Mouse (Mus musculus) embryonic facial prominence, embryonic 14.5 days (tissue): Measurements from ENCODE around the gene Adra2c. TPM values are rescaled to one million over a fixed set of nuclear protein-coding genes. Genes with fewer than 3 reads are reported as not detected.

ENCODE experiments used
- ATAC-seq: fragments of 200-750 bp; cut with Nextera tagmentation; 2 replicates; pipeline ENCODE4 v1.8.0; 2017; ENCODE audit warnings: low read depth, moderate number of reproducible peaks, moderate TSS enrichment
- DNase-seq: peaks from one replicate; pipeline ENCODE4 v3.0.0-alpha.2; 2015; ENCODE audit warnings: low spot score
- H3K27ac ChIP-seq: fragments of 300-500 bp; sonication (generic); replicated peaks from 2 replicates; pipeline ENCODE4 v1.5.1; 2014; ENCODE audit warnings: low read depth, mild to moderate bottlenecking, low read length, moderate library complexity
- H3K27me3 ChIP-seq: fragments of 300-500 bp; sonication (generic); replicated peaks from 2 replicates; pipeline ENCODE4 v1.6.1; 2014; ENCODE audit warnings: low read length; ENCODE audit not compliant: control insufficient read depth, insufficient read depth
- H3K36me3 ChIP-seq: fragments of 300-500 bp; sonication (generic); 2 replicates; pipeline ENCODE4 v1.6.1; 2014; ENCODE audit warnings: low read length, mixed read lengths; ENCODE audit not compliant: control insufficient read depth, insufficient read depth
- H3K4me1 ChIP-seq: fragments of 300-500 bp; sonication (generic); 2 replicates; pipeline ENCODE4 v1.6.1; 2014; ENCODE audit warnings: antibody characterized with exemption, low read length; ENCODE audit not compliant: control insufficient read depth, insufficient read depth
- H3K4me2 ChIP-seq: fragments of 300-500 bp; sonication (generic); 2 replicates; pipeline ENCODE4 v1.6.1; 2014; ENCODE audit warnings: low read depth, mild to moderate bottlenecking, low read length, moderate library complexity, mixed read lengths
- H3K4me3 ChIP-seq: fragments of 300-500 bp; sonication (generic); 2 replicates; pipeline ENCODE4 v1.5.1; 2014; ENCODE audit warnings: low read depth, mild to moderate bottlenecking, low read length
- H3K9ac ChIP-seq: fragments of 300-500 bp; sonication (generic); 2 replicates; pipeline ENCODE4 v1.6.1; 2014; ENCODE audit warnings: low read depth, mild to moderate bottlenecking, low read length, moderate library complexity, mixed read lengths
- H3K9me3 ChIP-seq: fragments of 300-500 bp; sonication (generic); 2 replicates; pipeline ENCODE4 v1.6.1; 2016; ENCODE audit warnings: low read length; ENCODE audit not compliant: control insufficient read depth
- WGBS: fragments of 180-500 bp; shearing (Covaris S2); extraction: QIAGEN DNeasy Blood & Tissue Kit; methylation state at CpG from one replicate; pipeline ENCODE4 v1.1.7; 2014; 5-methylcytosine and 5-hydroxymethylcytosine counted together
- polyA plus RNA-seq: library from polyadenylated mRNA; unstranded; fragments of >200 nt; fragmentation: Nextera tagmentation; extraction: Ambion mirVana; gene quantifications from 2 replicates; pipeline ENCODE4 v1.2.1, GENCODE M21; 2014

The Adra2c gene
- 0.31 and 0.53 TPM in 2 replicates for polyA plus RNA-seq

DNA sequence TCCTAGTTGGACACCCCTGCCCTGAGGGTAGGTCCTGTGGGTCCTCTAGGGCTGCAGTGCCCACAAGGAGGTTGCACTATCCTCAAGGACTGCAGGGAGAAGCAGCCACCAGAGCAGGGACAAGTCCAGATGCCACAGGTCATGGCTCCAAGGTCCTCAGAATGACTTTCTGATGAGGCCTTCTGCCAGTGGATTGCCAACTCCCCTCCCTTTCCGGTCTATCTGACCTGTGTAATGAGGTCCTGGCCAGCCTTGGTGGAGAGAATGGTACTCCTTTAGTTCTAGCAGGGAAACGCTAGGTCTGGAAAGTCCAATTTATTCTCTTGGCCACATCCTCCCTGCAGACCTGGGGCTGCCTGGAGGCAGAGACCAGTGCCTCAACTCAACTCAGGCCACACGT, at the start of gene Adra2c:
Adra2c (plus strand) TSS at position 301 of the 400 bp plus-strand sequence.
- no peaks in the 10 kb centered on the region for H3K36me3 ChIP-seq
- peak within 1 kb of the TSS; percentile 90 for H3K4me2 ChIP-seq
- 0 out of 2 replicates have a peak, but pooled peaks cover 5% of the 10 kb centered on the region for H3K4me1 ChIP-seq
- no peak for DNase-seq
- ATAC-seq = no peak
- H3K9ac ChIP-seq = peak within 1 kb of the TSS; percentile 45
- peak within 1 kb of the TSS; percentile 54 for H3K4me3 ChIP-seq
- no peaks in the 10 kb centered on the region for H3K9me3 ChIP-seq
- peaks cover 81% of the 10 kb centered on the region for H3K27me3 ChIP-seq
- no peak within 1 kb of the TSS for H3K27ac ChIP-seq
- WGBS = 33% methylated on average over 3 of the region's 3 CpGs

DNA sequence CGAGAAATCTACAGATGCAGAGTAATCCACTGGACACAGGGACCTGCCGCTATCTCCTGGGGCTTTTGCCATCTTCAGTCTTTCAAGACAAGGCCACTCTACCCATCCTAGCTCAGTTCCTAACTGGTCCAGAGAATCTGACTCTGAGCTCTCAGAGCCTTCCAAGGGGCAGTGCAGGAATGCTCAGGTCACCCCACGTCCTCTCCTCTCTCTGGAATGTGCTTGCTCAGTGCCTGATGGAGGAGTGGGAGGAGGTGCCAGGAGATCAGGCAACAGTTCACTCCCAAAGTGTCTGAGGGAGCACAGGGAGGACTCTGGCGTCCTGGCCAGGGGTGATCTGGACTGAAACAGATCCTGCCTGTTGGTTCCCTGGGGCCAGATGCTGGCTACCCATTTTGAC, 45.0 kb upstream of the Adra2c start:
- ATAC-seq (no peak), DNase-seq (no peak)
- WGBS = 60% methylated on average over 4 of the region's 4 CpGs

DNA sequence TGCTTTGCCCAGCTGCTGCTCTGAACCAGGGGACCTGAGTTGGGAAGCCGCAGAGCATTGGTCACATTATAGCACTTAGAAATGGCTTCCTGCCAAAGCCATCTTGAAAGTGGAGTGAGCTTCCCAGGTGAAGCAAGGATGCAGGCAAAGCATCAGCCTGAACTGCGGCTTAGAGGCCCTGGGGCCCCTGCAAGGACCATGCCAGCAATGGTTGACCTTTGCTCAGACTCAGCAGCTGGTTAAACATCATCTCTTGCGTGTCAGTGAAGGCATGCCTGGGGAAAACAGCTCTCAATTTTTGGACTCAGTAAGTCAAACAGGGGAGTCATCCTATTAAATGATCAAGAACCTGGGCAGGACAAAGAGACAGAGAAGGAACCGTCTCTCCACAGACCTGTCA, 40.4 kb upstream of the Adra2c start:
- Histone ChIP-seq H3K4me3 (no peak overlapping the region), H3K36me3 (no peaks in the 10 kb centered on the region), H3K27me3 (no peaks in the 10 kb centered on the region), H3K9ac (no peak overlapping the region), H3K4me1 (no peaks in the 10 kb centered on the region), H3K4me2 (no peak overlapping the region), H3K9me3 (peaks cover 12% of the 10 kb centered on the region; the same call in 1 of the 2 replicates), H3K27ac (no peak overlapping the region)
- DNase-seq (no peak), ATAC-seq (no peak)
- whole genome bisulfite sequencing = 76% methylated on average over 4 of the region's 4 CpGs

More for the DNA sequence above, 45.0 kb upstream of the Adra2c start:
- H3K36me3 ChIP-seq = no peaks in the 10 kb centered on the region
- H3K4me3 ChIP-seq = no peak overlapping the region
- H3K4me1 ChIP-seq = no peaks in the 10 kb centered on the region
- no peak overlapping the region for H3K27ac ChIP-seq
- H3K4me2 ChIP-seq = no peak overlapping the region
- H3K27me3 ChIP-seq = no peaks in the 10 kb centered on the region
- no peaks in the 10 kb centered on the region for H3K9me3 ChIP-seq
- no peak overlapping the region for H3K9ac ChIP-seq

DNA sequence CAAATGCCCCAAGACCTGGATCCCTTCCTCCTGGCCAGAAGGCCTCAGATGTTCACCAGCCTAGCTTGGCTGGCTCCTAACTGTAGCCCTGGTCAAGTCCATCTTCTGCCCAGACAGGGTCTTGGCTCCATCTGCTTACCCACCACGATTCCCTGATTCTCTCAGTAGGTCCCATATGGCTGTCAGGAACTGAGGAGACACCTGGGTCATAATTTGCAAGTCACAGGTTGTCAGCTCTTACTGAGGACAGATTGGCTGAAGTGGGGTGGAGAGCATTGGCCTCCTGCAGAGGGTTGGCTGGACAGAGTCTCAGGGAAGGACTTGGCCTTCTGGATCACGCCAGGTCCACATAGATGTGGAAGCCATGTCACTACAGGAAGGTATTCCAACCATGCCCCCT, 39.5 kb upstream of the Adra2c start:
- Histone ChIP-seq H3K4me2 (no peak overlapping the region), H3K4me3 (no peak overlapping the region), H3K9me3 (peaks cover 12% of the 10 kb centered on the region; the same call in 1 of the 2 replicates), H3K36me3 (no peaks in the 10 kb centered on the region), H3K27me3 (no peaks in the 10 kb centered on the region), H3K9ac (no peak overlapping the region), H3K4me1 (no peaks in the 10 kb centered on the region), H3K27ac (no peak overlapping the region)
- DNase-seq = no peak
- whole genome bisulfite sequencing = 80% methylated on average over 2 of the region's 2 CpGs
- no peak for ATAC-seq

DNA sequence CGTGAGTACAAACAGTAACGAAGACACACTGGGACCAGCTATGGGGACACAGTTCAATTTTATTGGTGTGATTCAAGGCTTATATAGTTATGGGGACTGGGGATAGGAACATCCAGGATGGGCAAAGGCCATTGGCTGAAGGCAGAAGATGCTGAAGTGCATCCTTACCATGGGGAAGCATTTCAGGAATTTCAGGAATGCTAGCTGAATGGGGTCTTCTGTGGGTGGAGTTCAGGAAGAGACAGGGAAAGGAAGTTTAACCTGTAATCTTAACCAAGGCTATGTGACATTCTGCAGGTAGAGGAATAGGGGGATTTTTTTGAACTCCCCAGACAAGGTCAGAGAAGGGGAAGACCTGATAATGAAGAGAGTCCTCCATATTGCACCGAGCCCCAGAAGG, 36.6 kb upstream of the Adra2c start:
- WGBS = 77% methylated on average over 3 of the region's 3 CpGs
- Histone ChIP-seq H3K9me3 (peaks cover 12% of the 10 kb centered on the region; the same call in 1 of the 2 replicates), H3K4me2 (no peak overlapping the region), H3K27me3 (no peaks in the 10 kb centered on the region), H3K9ac (no peak overlapping the region), H3K4me1 (no peaks in the 10 kb centered on the region), H3K36me3 (no peaks in the 10 kb centered on the region), H3K4me3 (no peak overlapping the region), H3K27ac (no peak overlapping the region)
- no peak for DNase-seq
- ATAC-seq = no peak

DNA sequence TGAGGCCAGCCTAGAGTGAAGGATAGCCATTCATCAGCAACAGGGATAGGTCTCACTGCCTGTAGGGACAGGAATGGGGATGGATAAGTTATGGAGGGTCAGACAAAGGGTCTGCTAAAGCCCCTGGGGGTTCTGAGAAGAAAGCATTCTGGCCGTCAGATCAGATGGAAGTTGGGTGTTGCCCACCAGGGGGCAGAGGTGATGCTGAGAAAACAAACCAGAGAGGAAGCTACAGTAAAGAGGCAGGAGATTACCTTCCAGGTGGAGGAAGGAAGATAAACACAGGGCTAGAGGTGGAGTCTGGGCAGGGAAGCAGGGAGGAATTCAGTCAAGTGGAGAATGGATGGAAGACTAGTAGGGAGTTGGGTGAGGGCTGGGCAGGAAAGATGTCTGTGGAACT, 33.9 kb upstream of the Adra2c start:
- Histone ChIP-seq H3K9ac (no peak overlapping the region), H3K27ac (no peak overlapping the region), H3K4me2 (no peak overlapping the region), H3K27me3 (no peaks in the 10 kb centered on the region), H3K9me3 (peaks cover 12% of the 10 kb centered on the region; the same call in 1 of the 2 replicates), H3K36me3 (no peaks in the 10 kb centered on the region), H3K4me3 (no peak overlapping the region), H3K4me1 (no peaks in the 10 kb centered on the region)
- DNase-seq (no peak), ATAC-seq (no peak)
- WGBS = 15% methylated on average over 1 of the region's 1 CpGs

DNA sequence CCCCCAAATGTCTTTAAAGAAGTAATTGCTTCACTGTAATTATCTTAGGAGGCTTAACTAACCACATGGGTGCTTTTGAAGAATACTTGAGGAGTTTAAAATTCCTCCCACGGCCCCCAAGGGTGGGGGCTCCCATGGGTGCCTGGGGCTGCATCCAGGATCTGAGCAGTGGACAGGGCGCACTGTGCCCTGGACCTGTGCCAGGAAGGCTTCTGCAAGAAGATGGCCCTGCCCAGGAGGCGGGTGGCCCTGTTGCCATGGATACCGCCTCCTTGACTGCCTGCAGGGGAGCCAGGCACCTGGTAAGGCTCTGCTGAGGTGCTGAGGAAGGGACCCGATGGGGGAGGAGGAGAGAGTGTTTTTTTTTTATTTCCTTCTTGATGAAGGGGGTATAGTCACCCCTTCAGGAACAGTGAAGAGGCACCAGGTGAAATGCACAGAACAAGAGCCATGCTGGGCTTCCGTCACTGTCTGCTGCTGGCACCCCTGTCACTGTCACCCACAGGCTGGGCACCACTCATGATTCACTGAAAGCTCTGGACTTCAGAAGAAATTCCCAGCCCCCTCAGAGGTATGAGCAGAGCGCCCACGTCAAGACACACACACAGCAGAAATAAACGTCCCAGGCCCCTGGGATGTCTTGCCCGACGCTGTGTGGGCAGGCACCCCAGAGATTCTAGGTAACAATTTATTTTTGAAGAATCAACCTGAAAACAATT, 32.4 kb upstream of the Adra2c start:
- H3K27me3 ChIP-seq = no peaks in the 10 kb centered on the region
- peaks cover 12% of the 10 kb centered on the region; the same call in 1 of the 2 replicates for H3K9me3 ChIP-seq
- no peak overlapping the region for H3K27ac ChIP-seq
- H3K9ac ChIP-seq = no peak overlapping the region
- 0 out of 2 replicates have a peak, but pooled peaks have one; percentile 30 for ATAC-seq
- DNase-seq = peak; percentile 53
- H3K4me1 ChIP-seq = no peaks in the 10 kb centered on the region
- H3K4me2 ChIP-seq = no peak overlapping the region
- H3K4me3 ChIP-seq = no peak overlapping the region
- WGBS = 50% methylated on average over 11 of the region's 11 CpGs
- H3K36me3 ChIP-seq = no peaks in the 10 kb centered on the region

DNA sequence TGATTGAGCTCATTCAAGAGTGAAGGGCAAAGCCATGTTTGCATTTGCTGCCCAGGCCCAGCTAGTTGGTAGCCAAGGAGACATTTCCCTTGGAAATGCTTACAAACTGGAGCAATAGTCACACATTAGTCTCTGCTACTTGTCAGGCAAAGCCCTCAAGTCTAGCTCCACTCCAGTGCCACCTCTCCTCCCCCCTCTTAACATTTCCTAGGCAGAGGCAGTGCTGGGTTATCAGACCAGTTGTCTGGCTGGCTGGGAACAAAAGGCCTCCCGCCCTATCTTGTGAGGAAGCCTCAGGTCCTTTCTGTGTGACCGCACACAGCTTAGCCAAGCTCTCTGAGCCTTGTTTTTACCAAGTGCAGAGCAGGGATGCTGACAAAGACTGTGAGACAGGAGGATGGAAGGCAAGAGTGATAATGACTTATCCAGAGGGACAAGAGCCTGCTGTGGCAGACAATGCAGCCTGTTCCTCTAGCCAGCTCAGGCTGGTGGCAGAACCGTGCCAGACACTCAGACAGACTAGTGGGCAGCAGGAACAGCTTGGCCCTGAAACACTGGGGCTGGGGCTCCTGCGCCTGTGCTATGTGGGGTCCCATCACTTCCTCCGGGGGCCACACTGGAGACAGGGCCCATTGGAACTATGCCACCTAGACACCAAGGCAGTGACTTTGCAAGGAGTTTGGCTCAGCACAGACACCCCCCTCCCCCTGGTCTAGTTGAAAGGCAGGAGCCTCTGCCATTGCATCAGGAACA, 23.0 kb upstream of the Adra2c start:
- no peaks in the 10 kb centered on the region for H3K4me1 ChIP-seq
- no peak overlapping the region for H3K27ac ChIP-seq
- H3K9ac ChIP-seq = no peak overlapping the region
- H3K27me3 ChIP-seq = no peaks in the 10 kb centered on the region
- no peaks in the 10 kb centered on the region for H3K36me3 ChIP-seq
- no peak overlapping the region for H3K4me2 ChIP-seq
- WGBS = 57% methylated on average over 5 of the region's 5 CpGs
- H3K9me3 ChIP-seq = no peaks in the 10 kb centered on the region
- no peak overlapping the region for H3K4me3 ChIP-seq
- ATAC-seq (no peak), DNase-seq (no peak)
